Mouse (Mus musculus) adrenal gland (tissue): ENCODE data around the gene Shisa2.

ENCODE experiments used
- intact Hi-C: fragments of 180-260 bp; cut with DNase I; formaldehyde crosslinking; loops from one replicate; pipeline ENCODE4 v1.15.1; 2025

The Shisa2 gene

DNA sequence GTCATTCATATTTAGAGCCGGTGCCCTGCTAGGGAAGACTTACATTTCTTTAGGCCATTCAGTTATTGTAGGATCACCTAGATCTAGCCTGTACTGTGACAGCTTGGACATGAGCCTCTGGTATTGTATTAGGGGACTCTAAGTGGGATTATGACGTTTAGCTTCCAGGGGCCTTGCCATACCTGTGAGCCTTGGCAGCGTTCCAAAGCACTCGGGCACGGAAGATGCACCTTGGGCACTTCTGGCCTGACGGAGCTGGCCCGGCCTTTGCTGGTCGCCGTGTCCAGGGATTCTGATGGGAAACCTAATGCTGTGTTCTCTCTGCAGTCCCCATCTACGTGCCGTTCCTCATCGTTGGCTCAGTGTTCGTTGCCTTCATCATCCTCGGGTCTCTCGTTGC lies 4.2 kb downstream of the Shisa2 start:
- intact Hi-C loops = no loop called here

DNA sequence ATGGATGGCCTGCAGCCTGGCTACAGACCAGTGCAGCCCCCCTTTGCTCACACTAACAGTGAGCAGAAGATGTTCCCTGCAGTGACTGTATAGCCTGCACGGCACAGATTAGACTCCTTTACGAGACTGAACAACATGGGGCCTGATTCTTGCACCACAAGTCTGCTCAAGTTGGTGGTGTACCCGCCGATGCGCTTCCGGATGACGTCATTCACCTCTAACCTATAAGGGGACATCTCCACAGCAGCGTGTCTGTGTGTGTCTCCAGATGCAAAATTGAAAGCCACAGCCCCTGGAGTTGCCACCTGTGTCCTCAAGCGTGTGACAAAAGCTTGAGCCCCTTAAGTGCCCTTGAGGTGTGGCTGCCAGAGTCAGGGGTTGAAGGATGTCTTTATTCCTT lies 5.0 kb downstream of the Shisa2 start:
- intact Hi-C loops = no loop called here

DNA sequence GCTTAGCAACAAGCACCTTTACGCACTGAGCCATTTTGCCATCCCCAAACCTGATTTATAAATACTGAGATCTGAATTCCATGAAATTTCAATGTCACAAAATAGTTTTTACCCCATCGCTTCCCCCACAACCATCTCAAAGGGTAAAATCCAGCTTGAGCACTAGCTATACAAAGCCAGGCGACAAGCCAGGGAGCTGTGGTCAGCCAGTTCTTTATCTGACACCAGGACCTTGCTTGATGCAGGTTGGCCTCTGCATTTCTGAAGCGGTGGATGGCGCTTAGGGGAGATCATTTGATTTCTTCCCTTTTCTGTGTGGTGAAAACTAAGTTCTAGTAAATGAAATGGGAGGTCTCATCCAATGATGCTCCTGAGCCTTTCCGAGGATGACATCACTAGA lies 7.0 kb downstream of the Shisa2 start:
- intact Hi-C loops = no loop called here

DNA sequence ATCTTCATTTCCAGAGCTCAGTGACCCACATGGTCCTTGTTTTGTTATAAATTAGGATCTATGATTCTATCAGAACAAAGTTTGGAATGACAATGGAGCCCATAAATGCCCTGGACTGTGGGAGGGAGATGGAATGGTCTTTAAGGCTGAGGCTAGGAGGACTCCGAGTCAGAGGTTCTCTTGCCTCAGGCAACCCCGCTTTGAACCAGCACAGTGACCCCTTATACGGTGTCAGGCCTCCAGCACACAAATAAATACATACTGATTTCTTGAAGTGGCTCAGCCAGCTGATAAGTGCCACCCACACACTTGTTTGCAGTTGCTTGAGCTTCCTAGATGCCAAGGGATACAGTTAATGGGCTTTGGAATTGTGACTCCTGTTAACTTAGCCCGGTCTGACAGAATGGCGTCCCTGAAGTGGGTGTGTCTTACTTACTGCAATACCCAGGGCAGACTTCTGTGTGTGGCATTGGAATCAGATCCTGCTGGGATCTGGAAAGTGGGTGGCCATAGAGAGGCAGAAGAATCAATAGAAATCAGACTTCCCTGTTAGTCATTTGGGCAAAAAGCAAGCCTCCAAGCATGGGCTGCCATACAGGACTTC lies 8.3 kb downstream of the Shisa2 start:
- intact Hi-C loops = no loop called here

DNA sequence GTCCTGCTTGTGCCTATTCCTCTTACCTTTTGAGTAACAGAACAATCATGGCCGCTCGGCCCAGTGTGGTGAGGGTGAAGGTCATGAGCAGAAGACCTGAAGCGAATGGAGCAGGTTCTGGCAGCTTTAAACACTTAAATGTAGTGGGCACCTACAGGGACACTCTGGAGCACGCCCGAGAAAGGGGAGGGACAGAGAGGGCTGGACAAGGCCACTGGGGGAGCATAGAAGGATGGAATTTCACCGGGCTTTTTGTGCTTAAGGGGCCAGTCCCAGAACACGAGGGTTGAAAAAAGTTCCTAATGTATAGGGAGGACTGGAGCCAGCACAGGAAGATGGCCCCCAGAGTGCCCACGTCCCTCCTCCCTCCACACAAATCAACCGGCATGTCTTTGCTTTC lies 8.9 kb downstream of the Shisa2 start:
- intact Hi-C loops = no loop called here

DNA sequence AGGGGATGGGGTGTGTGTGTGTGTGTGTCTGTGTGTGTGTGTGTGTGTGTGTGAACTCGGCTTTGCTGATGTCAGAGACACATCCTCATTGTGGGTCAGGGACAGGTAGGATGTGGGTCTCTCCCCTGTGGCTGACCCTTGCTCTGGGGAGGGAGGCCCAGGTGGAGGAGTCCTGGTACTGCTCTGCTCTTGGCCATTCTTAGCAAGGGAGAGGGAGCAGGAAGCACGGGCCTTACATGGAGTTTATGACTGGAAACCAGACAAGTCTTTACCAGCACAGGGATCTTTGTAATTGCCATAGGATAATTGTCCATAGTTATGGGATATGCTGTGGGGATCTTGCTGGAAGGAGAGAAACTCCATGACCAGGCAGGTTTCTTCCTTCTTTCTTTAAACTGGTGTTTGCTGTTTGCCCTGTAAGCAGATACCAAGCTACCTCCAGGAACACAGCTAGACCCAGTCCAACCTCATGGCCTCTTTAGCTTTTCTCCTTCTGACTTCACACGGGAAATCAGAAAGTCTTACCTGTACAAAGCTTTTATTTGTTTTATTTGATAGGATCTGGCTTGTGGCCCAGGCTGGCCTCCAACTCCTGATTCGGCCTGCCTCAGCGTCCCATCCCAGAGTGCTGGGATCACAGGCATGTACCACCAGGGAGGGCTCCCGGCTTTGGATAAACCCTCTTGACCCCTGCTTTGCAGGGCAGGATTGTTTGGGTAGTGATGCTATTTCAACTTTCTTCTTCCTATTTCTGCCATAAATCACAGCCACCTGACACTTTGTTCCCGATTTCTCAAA lies 14.0 kb downstream of the Shisa2 start:
- intact Hi-C loops = no loop called here

DNA sequence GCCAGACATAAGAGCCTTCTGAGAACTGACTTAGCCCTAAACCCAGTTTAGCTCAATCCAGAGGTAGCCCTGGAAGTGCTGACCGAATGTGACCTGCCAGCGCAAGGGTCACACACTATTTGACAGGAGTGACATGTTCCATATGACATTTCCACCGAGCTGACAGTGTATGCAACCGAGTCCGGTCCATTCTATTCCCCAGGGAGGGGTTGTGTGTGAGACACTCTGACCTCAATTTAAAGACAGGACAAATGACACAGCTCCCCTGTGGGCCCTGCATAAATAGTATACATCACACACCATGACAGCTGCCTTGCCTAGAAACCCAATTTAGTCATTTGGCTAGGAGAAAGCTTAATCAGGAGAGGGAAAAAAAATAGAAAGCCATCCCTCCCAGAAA lies 16.7 kb downstream of the Shisa2 start:
- intact Hi-C loops = no loop called here

DNA sequence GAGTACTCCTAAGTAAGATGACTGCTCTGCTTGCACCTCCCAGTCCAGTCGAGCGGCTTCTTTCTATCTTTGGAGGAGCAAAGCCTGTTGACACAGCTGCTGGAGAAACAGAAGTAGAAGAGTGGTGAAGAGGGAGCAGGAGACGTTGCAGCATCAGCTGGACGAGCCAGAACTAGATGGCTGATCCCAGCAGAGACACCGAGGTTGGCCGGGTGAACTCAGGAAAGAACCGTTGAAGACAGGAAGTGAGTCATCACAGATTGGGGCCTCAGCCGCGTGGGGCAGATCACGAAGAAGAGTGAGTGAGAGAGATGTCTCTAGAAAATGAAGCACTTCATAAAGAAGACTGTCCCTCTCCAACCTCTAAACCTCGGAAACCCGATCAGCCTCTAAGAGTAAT lies 18.5 kb downstream of the Shisa2 start:
- intact Hi-C loops = no loop called here

DNA sequence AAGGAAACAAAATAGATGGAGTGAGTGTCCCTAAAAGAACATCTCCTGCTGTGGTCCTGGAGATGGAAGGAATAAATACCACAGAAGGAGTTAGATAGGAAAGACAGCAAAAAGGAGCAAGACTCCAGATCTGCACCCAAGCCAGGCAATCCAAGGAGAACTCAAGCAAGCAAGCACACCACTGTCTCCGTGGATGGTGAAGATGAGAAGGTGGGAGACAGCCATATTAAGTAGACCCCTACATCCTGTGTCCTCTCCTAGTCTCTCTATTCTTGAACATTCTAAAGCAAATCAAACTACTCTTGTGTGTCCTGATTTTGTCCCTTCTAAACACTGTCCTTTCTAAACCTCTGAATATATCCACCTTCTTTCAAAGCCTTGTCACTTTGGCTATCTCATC lies 19.1 kb downstream of the Shisa2 start:
- intact Hi-C loops = no loop called here

DNA sequence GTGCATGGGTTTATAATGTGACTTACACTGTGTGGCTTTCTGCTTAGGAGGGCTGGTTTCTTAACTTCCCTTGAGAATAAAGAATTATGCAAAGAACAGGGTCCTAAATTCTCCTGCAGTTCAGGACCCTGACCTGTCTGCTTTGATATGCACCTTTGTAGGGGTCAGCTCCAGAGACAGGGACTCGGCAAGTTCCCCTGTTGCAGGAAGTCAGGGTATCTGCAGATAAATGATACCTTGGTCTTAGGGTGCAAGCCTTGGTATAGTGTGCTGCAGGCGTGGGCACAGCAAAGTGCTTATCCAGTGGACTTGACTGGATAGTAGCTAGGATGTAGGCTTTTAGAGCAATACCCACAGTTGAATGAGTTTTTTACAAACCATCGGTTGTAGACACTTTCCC lies 19.8 kb downstream of the Shisa2 start:
- intact Hi-C loops = no loop called here

DNA sequence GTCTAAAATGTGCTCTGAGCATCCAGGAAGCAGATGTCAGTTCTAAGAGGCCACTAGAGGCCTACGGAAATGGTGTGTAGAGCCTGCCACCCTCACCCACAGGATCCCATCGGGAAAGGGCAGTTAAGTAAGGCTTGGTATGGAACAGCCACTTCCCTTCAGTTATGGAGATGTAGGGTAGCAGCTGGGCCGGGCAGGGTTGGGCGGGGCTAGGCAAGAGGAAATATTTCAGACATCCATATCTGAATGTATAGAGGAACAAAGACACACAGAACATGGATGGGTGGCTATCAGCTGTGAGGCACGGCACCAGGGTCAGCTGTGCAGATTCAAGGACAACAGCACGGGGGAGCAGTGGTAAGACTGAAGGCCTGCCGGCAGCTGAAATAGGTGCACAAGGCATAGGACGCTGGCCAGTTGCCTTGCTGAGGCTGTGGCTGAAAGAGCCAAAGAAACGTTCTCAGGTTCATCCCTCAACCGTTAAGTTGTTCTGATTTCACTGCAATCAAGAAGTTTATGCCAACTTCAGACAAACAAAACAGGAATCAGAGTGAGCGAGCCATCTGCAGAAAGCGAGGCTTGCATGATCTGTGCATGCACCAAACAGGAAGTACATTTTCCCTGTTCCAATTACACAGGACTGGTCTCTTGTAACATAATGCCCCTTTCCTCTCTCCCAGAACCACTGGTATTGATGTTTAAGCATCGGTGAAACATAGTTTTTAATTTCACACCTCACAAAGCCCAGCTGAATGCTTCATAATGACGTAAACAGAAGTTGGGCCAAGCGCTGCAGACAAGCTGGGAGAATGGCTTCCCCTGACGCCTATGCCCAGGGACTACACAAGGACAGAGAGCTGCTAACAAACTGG lies 22.0 kb downstream of the Shisa2 start:
- intact Hi-C loops = no loop called here

DNA sequence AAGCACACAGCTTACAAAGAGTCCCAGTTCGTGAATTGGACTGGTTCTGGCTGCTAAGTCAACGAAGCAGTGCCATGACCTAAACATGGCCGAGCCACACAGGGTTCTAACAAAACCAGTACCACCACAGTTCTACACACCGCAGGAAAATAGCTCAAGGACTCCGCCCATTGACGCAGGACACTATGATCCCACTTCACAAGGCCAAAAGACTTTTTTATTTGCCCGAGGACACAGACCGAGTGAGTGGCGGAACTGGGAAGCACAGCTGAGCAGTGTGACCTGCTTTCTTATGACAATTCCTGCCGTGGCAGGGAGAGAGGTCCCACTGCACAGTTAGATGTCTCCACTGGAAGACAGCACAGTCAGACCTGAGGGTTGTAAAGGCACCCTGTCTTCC lies 23.5 kb downstream of the Shisa2 start:
- intact Hi-C loops = no loop called here

DNA sequence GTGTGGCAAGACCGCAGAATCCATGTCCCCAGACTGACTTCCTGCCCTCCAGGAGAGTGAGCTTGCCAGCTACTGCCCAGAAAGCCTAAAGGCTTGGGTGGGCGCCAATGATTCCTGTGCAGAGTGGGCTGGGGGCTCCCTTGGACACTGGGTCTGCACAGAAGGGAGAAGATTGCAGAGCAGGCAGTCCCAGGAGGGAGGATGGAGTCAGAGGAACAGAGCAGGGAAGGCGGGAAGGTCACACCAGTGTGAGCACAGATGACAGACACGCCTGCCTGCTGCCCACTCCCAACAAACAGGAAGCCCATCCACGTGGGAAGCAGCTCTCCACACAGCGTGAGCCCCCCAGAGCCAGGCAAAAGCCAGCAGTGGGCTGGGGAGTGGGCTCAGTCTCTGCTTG lies 24.2 kb downstream of the Shisa2 start:
- intact Hi-C loops = no loop called here

DNA sequence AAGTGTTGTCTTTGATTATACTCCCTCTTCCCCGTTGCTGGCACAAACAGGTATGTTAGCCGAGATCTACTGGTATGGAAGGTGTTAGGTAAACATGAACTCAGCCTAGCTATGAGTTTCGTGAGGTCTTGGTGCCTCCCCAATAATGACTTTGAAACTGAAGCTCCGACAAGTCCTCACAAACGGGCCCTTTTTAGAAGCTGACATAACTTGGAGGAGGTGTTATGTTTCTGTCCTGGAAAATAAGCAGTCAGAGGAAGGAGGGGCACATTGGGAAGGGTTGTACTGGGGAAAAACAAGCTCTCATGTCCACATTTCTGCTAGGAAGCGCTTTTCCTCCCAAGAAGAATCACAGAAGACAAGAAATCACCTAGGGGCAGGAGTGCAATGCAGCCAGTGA lies 31.5 kb downstream of the Shisa2 start:
- intact Hi-C loops = no loop called here

DNA sequence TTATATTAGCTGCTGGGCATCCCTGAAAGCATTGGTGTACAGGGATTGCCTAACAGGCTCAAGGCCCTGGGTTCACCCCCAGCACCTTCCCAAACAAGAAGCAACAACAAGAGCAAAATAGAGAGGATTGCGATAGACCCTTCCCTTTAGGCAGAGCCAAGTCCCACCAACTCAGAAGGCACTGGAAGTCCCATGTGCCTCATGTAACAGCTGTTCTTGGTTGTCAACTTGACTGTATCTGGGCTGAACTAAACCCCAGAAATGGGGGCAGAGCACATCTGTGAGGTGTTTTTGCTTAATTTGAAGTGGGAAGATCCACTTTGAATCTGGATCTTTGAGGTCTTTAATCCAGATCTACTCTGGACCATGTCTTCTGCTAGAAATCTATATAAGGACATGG lies 32.0 kb downstream of the Shisa2 start:
- intact Hi-C loops = no loop called here

DNA sequence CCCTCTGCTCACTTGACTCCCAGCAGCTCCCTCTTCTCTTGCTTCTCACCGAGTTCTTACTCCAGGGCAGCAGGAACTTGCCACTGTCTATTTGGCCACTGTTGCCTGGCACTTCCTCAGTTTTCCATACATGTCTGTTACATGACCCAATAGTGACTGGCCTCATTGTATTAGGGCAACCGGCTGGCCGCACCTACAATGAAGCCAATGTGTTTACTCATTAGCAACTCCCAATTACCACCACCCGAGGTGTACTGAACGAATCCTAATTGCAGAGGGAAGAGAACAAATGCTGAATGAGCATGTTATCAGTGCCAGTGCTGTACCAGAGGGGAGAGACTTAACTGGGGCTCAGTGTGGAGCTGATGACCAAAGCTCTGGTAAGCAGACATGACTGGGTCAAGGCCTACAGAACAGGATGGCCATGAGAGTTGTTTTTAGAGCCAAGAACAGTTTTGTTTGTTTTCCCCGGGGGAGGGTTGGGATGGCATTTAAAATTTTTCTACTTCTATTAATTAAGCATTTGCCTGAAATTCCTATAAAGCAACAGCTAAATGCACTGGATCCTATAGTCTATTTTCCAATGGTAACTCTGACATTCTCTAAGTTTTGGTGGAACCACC lies 47.9 kb downstream of the Shisa2 start:
- intact Hi-C loops = no loop called here

DNA sequence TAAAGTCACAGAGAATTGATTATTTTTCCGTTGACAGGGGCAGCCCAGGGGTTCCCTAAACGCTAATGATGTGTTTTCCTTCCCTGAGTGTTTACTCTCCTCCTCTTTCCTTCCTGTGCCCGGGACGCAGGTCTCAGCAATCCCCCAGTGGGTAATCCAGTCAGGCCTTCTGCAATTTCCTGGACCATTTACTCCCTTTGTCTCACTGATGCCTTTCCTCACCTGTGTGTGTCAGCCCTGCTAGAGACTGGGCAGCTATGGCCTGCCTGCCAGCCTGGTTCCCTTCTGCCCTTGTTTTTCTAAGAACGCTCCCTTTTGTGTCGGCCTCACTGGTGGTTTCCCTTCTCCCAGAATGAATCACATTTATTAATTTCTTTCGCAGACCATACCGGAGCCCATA lies 49.4 kb downstream of the Shisa2 start:
- intact Hi-C loops = no loop called here

DNA sequence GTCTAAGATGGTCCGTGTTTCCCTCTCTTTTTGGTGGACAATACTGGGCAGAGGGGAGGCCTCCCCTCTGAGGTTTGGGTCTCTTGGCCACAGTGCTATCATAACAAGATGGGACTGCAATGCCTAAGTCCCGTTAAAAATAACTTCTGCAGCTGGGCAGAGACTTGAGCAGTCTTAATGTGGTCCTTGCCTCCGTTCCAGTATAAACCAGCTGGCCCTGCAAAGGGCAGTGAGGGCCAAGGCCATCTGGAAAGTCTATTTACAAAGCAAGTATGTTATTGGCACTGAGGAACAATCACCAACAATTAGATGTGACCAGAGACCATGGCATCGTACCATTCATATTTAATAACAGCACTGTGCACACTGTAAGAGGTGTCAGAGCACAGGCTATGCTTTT lies 50.2 kb downstream of the Shisa2 start:
- intact Hi-C loops = no loop called here

DNA sequence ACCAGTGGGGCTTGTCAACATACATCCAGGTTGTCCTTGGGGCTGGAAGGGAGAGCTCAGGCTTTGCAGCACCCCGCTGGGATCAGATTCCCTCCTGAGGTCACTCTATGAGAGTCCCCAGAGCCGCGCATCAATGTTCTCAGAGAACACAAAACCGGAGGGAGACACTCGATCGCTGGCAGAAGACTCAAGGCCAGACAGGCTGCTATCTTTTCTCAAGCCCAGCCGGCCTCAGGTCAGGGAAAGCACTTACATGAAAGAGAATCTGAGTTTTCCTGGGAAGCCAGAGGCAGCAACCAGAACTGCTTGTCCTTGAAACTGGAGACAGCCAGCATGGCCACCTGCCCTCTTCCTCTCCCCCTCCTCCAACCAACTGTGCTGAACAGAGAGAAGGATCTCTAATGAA lies 52.5 kb downstream of the Shisa2 start:
- intact Hi-C loops = no loop called here
